Comparison of ENCODE assay signal across 20 mouse cellular contexts in genomic region chr1:127135521-127135920, GRCm38 (mm10).
"Had no signal": no experiment of that assay in that cellular context is flagged by ENCODE, and none has a peak within 500 bp of the region (broad histone marks: within the 10 kb centered on the region; RNA-seq: fewer than 3 reads in every experiment).

No protein-coding gene starts in this region.

- H3K4me2 ChIP-seq: hindbrain, embryonic 13.5 days; hindbrain, embryonic 15.5 days; kidney, embryonic 15.5 days; limb, embryonic 13.5 days; limb, embryonic 15.5 days; liver, embryonic 12.5 days had no signal

- H3K4me3 ChIP-seq: hindbrain, embryonic 13.5 days; hindbrain, embryonic 15.5 days; kidney, embryonic 15.5 days; layer of hippocampus, adult 2 months; limb, embryonic 13.5 days; limb, embryonic 15.5 days; liver, embryonic 12.5 days had no signal

- H3K4me1 ChIP-seq: hindbrain, embryonic 13.5 days; hindbrain, embryonic 15.5 days; kidney, embryonic 15.5 days; limb, embryonic 13.5 days; limb, embryonic 15.5 days; liver, embryonic 12.5 days had no signal

- H3K27me3 ChIP-seq: hindbrain, embryonic 13.5 days; hindbrain, embryonic 15.5 days; kidney, embryonic 15.5 days; limb, embryonic 13.5 days; limb, embryonic 15.5 days; liver, embryonic 12.5 days had no signal

- H3K9ac ChIP-seq: hindbrain, embryonic 13.5 days; hindbrain, embryonic 15.5 days; kidney, embryonic 15.5 days; limb, embryonic 13.5 days; limb, embryonic 15.5 days; liver, embryonic 12.5 days; liver, embryonic 14.5 days had no signal

- DNase-seq: gastrocnemius, postnatal 14 days; gastrocnemius, postnatal 36 days; heart, postnatal 10 days; kidney, adult 11 months; kidney, adult 2 months; kidney, adult 9 months; kidney, postnatal 25 days; kidney, postnatal 4 days; left cerebral cortex, postnatal 4 days had no signal

- ATAC-seq: hindbrain, postnatal 0 days; intestine, embryonic 16.5 days; liver, embryonic 12.5 days had no signal

- H3K27ac ChIP-seq: hindbrain, embryonic 13.5 days; hindbrain, embryonic 15.5 days; hindbrain, postnatal 0 days; kidney, embryonic 15.5 days; kidney, postnatal 0 days; layer of hippocampus, adult 2 months; limb, embryonic 13.5 days; limb, embryonic 15.5 days; liver, embryonic 12.5 days; liver, embryonic 14.5 days had no signal

- H3K9me3 ChIP-seq: hindbrain, embryonic 13.5 days; hindbrain, embryonic 15.5 days; kidney, embryonic 15.5 days; limb, embryonic 13.5 days; limb, embryonic 15.5 days; liver, embryonic 12.5 days had no signal

- H3K36me3 ChIP-seq: hindbrain, embryonic 13.5 days; hindbrain, embryonic 15.5 days; kidney, embryonic 15.5 days; limb, embryonic 13.5 days; limb, embryonic 15.5 days; liver, embryonic 12.5 days had no signal
